Mouse (Mus musculus) right cerebral cortex, postnatal 4 days (tissue): ENCODE measurements at regions not wholly inside any gene's neighbourhood (a gene's known extent, or its start where the extent isn't known, plus 50 kb on each side); places are given as distances from the start of the nearest gene placed in this dataset.

ENCODE experiments used
- DNase-seq: peaks from one replicate; pipeline ENCODE4 v3.0.0-alpha.2; 2022

- DNase-seq: no peak
Observed at GRCm38 (mm10) chr13:5229476-5229875, 620.5 kb upstream of the Akr1e1 start.

- no peak for DNase-seq
Observed at GRCm38 (mm10) chr13:5234232-5234631, 625.3 kb upstream of the Akr1e1 start.

GRCm38 (mm10) chr13:5235391-5235790, 625.9 kb upstream of the Klf6 start:
- DNase-seq: no peak

- DNase-seq: no peak
Observed at GRCm38 (mm10) chr13:5240541-5240940, 620.7 kb upstream of the Klf6 start.

- no peak for DNase-seq
Observed at GRCm38 (mm10) chr13:5242782-5243181, 618.5 kb upstream of the Klf6 start.

DNA sequence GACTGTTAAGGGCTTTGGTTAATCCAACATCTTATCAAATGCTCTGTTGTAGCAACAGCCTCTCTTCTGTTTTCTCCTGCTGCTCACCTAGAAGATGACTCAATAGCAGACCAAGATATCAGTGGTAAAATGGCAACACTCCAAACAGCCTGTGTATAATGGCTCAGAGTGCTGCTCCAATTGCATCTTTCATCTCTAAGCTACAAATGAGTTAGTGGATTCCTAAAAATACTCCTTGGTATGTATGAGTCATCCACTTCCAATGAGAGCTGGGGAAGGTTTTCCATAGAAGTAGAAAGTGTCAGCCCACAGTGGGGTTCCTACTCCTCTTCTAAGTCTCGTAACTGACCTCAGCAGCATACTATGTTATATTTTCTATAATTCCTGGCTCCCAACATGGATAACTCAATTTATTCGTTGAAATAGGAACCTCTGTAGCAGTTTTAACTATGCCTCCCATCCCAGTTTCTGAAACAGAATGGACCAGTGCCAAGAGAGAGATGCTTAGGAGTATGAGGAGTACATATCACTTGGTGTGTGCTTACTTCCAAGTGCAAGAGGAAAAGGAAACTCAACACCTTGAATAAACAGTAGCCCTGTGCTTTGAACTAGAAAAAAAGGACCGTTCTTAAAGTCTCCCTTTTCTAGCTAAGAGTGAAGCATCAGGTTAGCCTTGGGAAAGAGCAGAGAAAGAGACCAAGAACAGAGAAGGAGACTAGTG, 612.5 kb upstream of the Klf6 start:
- DNase-seq: no peak

DNA sequence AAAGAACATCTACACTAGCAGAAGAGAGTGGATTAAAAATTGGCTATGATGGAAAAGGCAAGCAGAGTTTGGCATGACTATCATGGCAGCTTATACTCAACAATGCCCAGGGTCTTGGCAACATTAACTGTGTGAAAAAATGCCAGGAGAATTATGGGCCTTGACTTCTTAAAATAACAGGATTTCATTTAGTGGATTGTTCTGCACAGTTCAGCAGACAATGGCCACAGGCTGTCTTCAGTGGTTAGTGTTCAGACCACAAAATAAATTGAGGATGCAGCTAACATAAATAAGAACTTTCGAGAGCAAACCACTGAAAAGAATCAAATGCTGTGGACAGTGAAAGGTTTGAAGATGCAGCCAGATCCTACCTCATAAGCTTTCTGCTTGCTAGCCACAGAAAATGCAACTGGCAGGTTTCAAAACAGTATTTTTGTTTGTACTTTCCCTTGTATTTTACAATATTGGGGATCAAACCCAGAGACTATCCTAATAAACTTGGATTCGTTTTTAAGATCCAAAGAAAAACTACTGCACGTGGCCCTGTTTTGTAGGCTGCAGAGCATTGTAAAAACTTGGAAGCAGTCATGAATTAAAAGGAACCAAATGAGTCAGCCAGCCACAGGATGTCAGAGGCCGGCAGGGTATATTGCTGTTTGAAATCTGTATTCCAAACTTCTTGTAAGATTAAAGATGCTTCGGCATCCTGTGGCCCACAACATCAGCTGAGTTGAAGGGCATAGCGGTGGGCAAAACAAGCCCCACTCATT, 603.2 kb upstream of the Klf6 start:
- DNase-seq: no peak

GRCm38 (mm10) chr13:5259760-5260159, 601.5 kb upstream of the Klf6 start:
- DNase-seq: no peak

- no peak for DNase-seq
Observed at GRCm38 (mm10) chr13:5272506-5273192, 588.6 kb upstream of the Klf6 start.

- DNase-seq: no peak
Observed at GRCm38 (mm10) chr13:5276564-5276963, 584.7 kb upstream of the Klf6 start.

DNA sequence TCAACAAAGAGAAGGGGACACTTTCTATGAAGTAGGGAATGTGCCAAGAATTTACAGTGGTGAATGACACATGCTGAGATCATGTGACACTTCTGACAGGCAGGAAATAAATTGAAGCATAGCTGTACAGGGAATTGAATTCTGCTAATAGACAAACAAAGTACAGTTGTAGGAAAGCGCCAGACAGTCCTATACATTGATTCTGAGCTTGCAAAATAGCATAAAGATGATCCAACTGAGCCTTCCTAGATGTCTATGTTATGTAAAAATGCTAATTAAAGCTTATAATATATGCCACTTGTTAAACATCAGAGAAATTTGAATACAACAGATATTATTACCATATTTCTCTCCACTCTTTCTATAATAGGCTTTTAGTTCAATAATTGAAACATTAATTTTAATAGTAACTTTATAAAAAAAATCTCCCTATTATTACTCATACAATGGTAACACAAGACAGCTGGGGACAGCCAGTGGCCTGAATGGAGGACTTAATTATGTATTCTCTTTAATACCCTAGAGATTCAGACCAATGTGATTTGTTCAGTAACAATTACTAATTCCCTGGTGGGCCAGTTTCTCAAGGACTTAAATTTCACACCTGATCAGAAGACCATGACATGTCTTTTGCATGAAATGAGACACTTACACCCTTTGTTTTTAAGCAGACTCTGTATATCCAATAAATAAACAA, 571.4 kb upstream of the Klf6 start:
- no peak for DNase-seq

DNA sequence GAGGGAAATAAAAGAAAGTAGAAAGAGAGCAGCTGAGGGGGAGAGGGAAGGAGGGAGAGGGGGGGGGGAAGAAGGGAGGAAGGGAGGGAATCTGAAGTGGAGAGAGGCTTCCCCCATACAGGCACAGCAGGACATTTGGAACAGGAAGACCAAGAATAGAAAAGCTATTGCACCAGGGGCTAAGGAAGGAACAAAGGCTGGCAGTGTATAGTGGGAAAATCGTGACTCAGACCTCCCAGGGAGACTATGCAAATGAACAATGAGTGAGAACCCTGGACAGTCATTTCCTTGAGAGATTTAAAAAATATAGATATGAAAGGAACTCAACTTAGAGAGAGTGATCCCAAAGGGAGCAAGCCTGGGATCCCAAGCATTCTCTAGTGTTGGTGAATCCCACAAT, 559.1 kb upstream of the Klf6 start:
- DNase-seq: no peak

DNA sequence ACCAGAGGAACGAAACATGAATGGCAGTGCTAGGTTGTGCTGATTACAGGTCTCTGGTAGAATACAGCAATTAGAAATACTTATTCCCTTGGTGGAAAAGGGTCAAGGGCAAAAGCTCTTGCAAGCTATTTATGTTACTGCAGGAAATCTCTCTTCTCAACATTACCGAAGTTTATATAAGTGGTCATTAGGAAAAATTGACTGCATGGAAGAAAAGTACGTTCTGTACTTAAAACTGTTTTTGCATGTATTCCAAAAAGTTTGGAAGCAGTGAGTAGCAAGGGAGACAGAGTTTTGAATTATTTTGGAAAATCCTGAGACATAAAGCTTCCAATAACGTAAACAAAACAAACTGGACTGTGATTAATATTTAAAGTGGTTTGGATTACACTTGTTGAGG, 554.6 kb upstream of the Klf6 start:
- DNase-seq: no peak

DNA sequence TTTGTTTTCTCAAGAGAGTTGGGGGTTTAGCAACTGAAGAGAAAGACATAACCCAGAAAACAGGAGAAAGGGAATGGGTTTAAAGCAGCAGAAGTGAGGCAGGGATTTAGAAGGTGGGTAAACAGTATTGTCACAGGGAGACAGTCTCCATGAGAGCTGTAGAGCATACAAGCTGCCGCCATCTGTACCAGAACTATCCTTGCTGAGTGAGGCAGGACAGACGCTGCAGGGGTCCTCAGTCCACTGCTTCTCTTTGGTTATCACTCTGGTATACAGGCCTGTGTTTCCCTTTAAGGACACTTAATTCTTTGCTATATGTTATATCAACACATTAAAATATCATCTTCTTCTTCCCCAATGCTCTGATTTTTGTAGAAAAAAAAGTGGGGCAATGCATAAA, 548.0 kb upstream of the Klf6 start:
- DNase-seq: no peak

- DNase-seq: no peak
Observed at GRCm38 (mm10) chr13:5315011-5315410, 546.3 kb upstream of the Klf6 start.

DNA sequence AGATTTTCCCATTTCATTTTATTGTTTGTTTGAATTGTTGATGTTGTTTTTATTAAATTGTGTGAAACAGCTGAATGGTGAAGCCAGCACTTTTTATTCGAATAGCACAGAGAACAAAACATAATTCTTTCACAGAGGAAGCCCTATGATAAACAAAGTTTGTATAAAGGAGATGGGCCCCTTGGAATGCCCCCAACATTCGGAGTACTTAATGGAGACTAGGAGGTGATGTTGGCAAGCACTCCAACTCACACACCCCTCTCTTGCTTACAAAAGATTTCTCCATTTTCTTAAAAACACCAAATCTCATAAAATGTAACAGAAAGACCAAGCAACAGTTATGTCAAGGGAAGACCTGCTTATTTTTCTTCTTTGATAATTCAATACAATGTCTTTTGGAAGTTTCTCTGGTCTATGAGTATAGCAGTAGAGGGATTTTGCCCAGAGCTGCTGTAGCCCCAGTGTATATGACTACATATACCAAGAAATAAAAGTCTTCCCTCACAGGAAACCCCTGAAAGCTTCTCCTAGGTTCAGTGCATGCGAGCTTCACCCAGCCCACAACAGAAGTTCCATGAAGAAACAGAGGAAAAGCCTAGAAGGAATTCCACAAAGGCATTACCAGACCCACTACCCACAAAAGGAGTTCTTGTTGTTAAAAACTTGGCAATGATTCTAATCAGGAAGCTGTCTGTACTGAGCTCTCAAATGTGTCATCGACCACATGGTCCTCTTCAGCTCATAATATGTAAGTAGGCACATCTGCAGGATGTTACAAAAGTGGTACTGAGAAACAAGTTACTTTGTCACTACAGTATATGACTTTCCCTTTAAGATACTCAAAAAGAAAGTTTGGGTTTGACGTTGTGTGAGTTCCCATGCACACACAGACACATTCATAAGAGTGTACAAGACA, 543.1 kb upstream of the Klf6 start:
- no peak for DNase-seq

DNA sequence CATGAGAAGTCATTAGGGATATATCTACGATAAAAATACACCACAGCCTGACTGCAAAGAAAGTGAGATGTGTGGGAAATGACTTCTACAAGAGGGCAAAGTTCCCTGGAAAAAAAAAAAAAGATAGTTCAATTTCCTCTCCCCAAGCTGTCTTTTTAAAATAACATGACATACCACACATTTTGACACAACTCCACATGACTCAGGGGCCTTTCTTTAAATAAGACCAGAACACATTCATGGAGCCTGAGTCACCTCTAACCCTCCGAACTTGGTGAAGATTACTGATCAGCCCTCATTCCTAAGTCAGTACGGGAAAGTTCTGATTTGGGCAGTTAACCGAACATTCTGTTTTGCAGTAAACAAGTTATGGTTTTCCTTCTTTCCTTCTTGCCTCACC, 515.6 kb upstream of the Klf6 start:
- DNase-seq: no peak

- no peak for DNase-seq
Observed at GRCm38 (mm10) chr13:5347503-5348469, 513.5 kb upstream of the Klf6 start.

GRCm38 (mm10) chr13:5367058-5367797, 494.1 kb upstream of the Klf6 start:
- no peak for DNase-seq

GRCm38 (mm10) chr13:5370007-5370406, 491.3 kb upstream of the Klf6 start:
- no peak for DNase-seq
